Mouse (Mus musculus): Measurements from ENCODE around the gene G6pc2. TPM values are rescaled to one million over a fixed set of nuclear protein-coding genes. Genes with fewer than 3 reads are reported as not detected.

Gene G6pc2
- not detected in 2 replicates for polyA plus RNA-seq (2015; fragmentation: Nextera tagmentation; extraction: Ambion mirVana)

GRCm38 (mm10) chr2:69210773-69211172 lies at the start of gene G6pc2:
G6pc2 (plus strand) TSS chr2:69211073.
- Histone ChIP-seq H3K4me3 (ENCODE audit: low read depth, low read length) (no peak within 1 kb of the TSS), H3K9me3 (ENCODE audit: control insufficient read depth) (no peaks in the 10 kb centered on the region), H3K27me3 (replicated peaks; ENCODE audit: control insufficient read depth, insufficient read depth, low read length) (no peaks in the 10 kb centered on the region), H3K4me1 (replicated peaks; ENCODE audit: control insufficient read depth, insufficient read depth, low read length) (0 out of 2 replicates have a peak, but pooled peaks cover 3% of the 10 kb centered on the region), H3K27ac (ENCODE audit: low read depth, low read length) (no peak within 1 kb of the TSS), H3K36me3 (ENCODE audit: control insufficient read depth, insufficient read depth) (no peaks in the 10 kb centered on the region), H3K9ac (ENCODE audit: low read depth, low read length) (no peak within 1 kb of the TSS), H3K4me2 (replicated peaks; ENCODE audit: low read depth) (no peak within 1 kb of the TSS)
- WGBS, result 78% methylated on average over 7 of the region's 7 CpGs
- no peak for TF ChIP-seq CTCF (IDR thresholded peaks at IDR 0.05; ENCODE audit: low read depth)
- no peak for ATAC-seq

GRCm38 (mm10) chr2:69170395-69171077 lies 40.3 kb upstream of the G6pc2 start:
- H3K27me3 ChIP-seq (replicated peaks; ENCODE audit: control insufficient read depth, insufficient read depth, low read length), result no peaks in the 10 kb centered on the region
- 64% methylated on average over 9 of the region's 9 CpGs for WGBS
- H3K9me3 ChIP-seq (ENCODE audit: control insufficient read depth), result no peaks in the 10 kb centered on the region
- peaks cover 4% of the 10 kb centered on the region for H3K36me3 ChIP-seq (ENCODE audit: control insufficient read depth, insufficient read depth)
- H3K27ac ChIP-seq (ENCODE audit: low read depth, low read length), result no peak overlapping the region
- H3K4me2 ChIP-seq (replicated peaks; ENCODE audit: low read depth), result no peak overlapping the region
- no peaks in the 10 kb centered on the region for H3K4me1 ChIP-seq (replicated peaks; ENCODE audit: control insufficient read depth, insufficient read depth, low read length)
- H3K4me3 ChIP-seq (ENCODE audit: low read depth, low read length), result no peak overlapping the region
- no peak for ATAC-seq
- no peak overlapping the region for H3K9ac ChIP-seq (ENCODE audit: low read depth, low read length)
- TF ChIP-seq CTCF (IDR thresholded peaks at IDR 0.05; ENCODE audit: low read depth), result no peak

- Histone ChIP-seq H3K9me3 (ENCODE audit: control insufficient read depth) (no peaks in the 10 kb centered on the region), H3K27me3 (replicated peaks; ENCODE audit: control insufficient read depth, insufficient read depth, low read length) (no peaks in the 10 kb centered on the region), H3K36me3 (ENCODE audit: control insufficient read depth, insufficient read depth) (0 out of 2 replicates have a peak, but pooled peaks cover 6% of the 10 kb centered on the region), H3K4me2 (replicated peaks; ENCODE audit: low read depth) (no peak overlapping the region), H3K4me1 (replicated peaks; ENCODE audit: control insufficient read depth, insufficient read depth, low read length) (no peaks in the 10 kb centered on the region), H3K9ac (ENCODE audit: low read depth, low read length) (no peak overlapping the region), H3K4me3 (ENCODE audit: low read depth, low read length) (no peak overlapping the region), H3K27ac (ENCODE audit: low read depth, low read length) (no peak overlapping the region)
- 73% methylated on average over 5 of the region's 5 CpGs for WGBS
- ATAC-seq, result no peak
- no peak for TF ChIP-seq CTCF (IDR thresholded peaks at IDR 0.05; ENCODE audit: low read depth)
These were observed 35.6 kb upstream of the G6pc2 start for GRCm38 (mm10) chr2:69175296-69175695.

- no peak for ATAC-seq
- H3K4me3 ChIP-seq (ENCODE audit: low read depth, low read length), result no peak overlapping the region
- no peak overlapping the region for H3K27ac ChIP-seq (ENCODE audit: low read depth, low read length)
- no peaks in the 10 kb centered on the region for H3K27me3 ChIP-seq (replicated peaks; ENCODE audit: control insufficient read depth, insufficient read depth, low read length)
- H3K36me3 ChIP-seq (ENCODE audit: control insufficient read depth, insufficient read depth), result peaks cover 8% of the 10 kb centered on the region
- H3K4me1 ChIP-seq (replicated peaks; ENCODE audit: control insufficient read depth, insufficient read depth, low read length), result no peaks in the 10 kb centered on the region
- 95% methylated on average over 4 of the region's 4 CpGs for WGBS
- no peak for TF ChIP-seq CTCF (IDR thresholded peaks at IDR 0.05; ENCODE audit: low read depth)
- no peak overlapping the region for H3K9ac ChIP-seq (ENCODE audit: low read depth, low read length)
- no peak overlapping the region for H3K4me2 ChIP-seq (replicated peaks; ENCODE audit: low read depth)
- H3K9me3 ChIP-seq (ENCODE audit: control insufficient read depth), result no peaks in the 10 kb centered on the region
These were observed 31.2 kb upstream of the G6pc2 start for GRCm38 (mm10) chr2:69179721-69180120.

GRCm38 (mm10) chr2:69187990-69188389 lies 22.9 kb upstream of the G6pc2 start:
- Histone ChIP-seq H3K4me3 (ENCODE audit: low read depth, low read length) (no peak overlapping the region), H3K36me3 (ENCODE audit: control insufficient read depth, insufficient read depth) (peaks cover 29% of the 10 kb centered on the region), H3K27ac (ENCODE audit: low read depth, low read length) (no peak overlapping the region), H3K4me2 (replicated peaks; ENCODE audit: low read depth) (no peak overlapping the region), H3K4me1 (replicated peaks; ENCODE audit: control insufficient read depth, insufficient read depth, low read length) (no peaks in the 10 kb centered on the region), H3K9me3 (ENCODE audit: control insufficient read depth) (no peaks in the 10 kb centered on the region), H3K27me3 (replicated peaks; ENCODE audit: control insufficient read depth, insufficient read depth, low read length) (no peaks in the 10 kb centered on the region), H3K9ac (ENCODE audit: low read depth, low read length) (no peak overlapping the region)
- WGBS, result 89% methylated on average over 2 of the region's 2 CpGs
- no peak for ATAC-seq
- no peak for TF ChIP-seq CTCF (IDR thresholded peaks at IDR 0.05; ENCODE audit: low read depth)

- H3K27me3 ChIP-seq (replicated peaks; ENCODE audit: control insufficient read depth, insufficient read depth, low read length), result no peaks in the 10 kb centered on the region
- no peaks in the 10 kb centered on the region for H3K4me1 ChIP-seq (replicated peaks; ENCODE audit: control insufficient read depth, insufficient read depth, low read length)
- peaks cover 36% of the 10 kb centered on the region for H3K36me3 ChIP-seq (ENCODE audit: control insufficient read depth, insufficient read depth)
- WGBS, result 85% methylated on average over 6 of the region's 6 CpGs
- H3K9me3 ChIP-seq (ENCODE audit: control insufficient read depth), result no peaks in the 10 kb centered on the region
- no peak overlapping the region for H3K9ac ChIP-seq (ENCODE audit: low read depth, low read length)
- no peak for TF ChIP-seq CTCF (IDR thresholded peaks at IDR 0.05; ENCODE audit: low read depth)
- H3K4me2 ChIP-seq (replicated peaks; ENCODE audit: low read depth), result no peak overlapping the region
- no peak for ATAC-seq
- no peak overlapping the region for H3K27ac ChIP-seq (ENCODE audit: low read depth, low read length)
- H3K4me3 ChIP-seq (ENCODE audit: low read depth, low read length), result no peak overlapping the region
These were observed 22.1 kb upstream of the G6pc2 start for GRCm38 (mm10) chr2:69188732-69189131.
